In the genomic region with DNA sequence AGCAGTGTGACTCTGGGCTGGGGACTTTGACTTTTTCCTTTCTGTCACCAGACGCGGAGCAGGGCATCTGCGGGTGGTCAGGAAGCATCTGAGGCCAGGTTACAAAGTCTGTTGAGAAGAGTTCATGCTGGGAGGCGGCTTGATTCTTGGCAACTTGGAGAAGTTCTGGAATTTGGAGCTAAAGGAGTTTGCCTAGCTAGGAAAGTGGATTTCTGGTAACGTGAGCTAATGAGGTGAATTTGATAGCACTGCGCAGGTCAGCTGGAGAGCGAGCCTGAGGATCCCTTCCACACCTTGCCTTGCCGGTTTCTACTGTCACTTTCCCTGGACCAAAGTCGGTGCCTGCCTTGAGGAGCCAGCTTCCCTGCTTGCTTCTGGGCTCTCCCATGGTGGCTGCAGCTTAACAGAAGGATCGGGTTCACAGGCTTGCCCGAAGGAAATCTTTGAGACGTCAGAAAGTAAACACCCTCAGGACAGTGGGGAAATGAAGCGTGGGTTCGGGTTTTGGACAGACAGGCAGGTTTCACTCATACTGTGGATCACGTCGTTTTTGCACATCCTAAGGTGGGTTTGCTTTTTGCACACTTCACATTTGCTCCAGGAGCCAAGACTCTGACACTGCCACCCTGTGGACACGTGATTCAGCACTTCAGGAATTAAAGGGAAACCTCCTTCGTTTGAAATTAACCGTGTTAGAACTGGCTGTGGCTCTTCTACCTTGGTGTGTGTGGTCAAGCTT, we compare ENCODE assay signal across 8 mouse cellular contexts. TPM values are rescaled to one million over a fixed set of nuclear protein-coding genes. Genes with fewer than 3 reads are reported as not detected.
A peak's percentile ranks its signal among the peaks of the same experiment; 100 is the strongest.
DNase-seq lines count a peak whose midpoint lies in the region; ATAC-seq and TF ChIP-seq lines count a peak whose summit lies in the region.

No protein-coding gene starts in this region.

- peak; percentile 20 for ATAC-seq in lung, embryonic 14.5 days (ENCODE audit: insufficient read depth)

- peak overlapping the region; percentile 62 for H3K9ac ChIP-seq in heart, adult 2 months (ENCODE audit: low read depth, low read length)
- peak overlapping the region; percentile 26 for H3K9ac ChIP-seq in lung, embryonic 14.5 days

- peak overlapping the region; percentile 53 for H3K4me3 ChIP-seq in testis, adult 2 months (ENCODE audit: control insufficient read depth, low read depth, low read length)
- H3K4me3 ChIP-seq in heart, adult 2 months, result peak overlapping the region; percentile 50
- H3K4me3 ChIP-seq in lung, embryonic 14.5 days (ENCODE audit: low read depth, low read length), result peak overlapping the region; percentile 33

- no peaks in the 10 kb centered on the region for H3K9me3 ChIP-seq in lung, embryonic 14.5 days (ENCODE audit: low read depth, low read length)

- peaks cover 17% of the 10 kb centered on the region for H3K4me1 ChIP-seq in testis, adult 2 months (ENCODE audit: control insufficient read depth, insufficient read depth, low read length)
- peaks cover 27% of the 10 kb centered on the region for H3K4me1 ChIP-seq in heart, adult 2 months (ENCODE audit: control insufficient read depth, insufficient read depth, low read length)
- peaks cover 10% of the 10 kb centered on the region; the same call in 1 of the 2 replicates for H3K4me1 ChIP-seq in lung, embryonic 14.5 days (ENCODE audit: insufficient read depth)

- H3K36me3 ChIP-seq in testis, adult 2 months (ENCODE audit: control insufficient read depth, insufficient read depth, low read length), result no peaks in the 10 kb centered on the region
- H3K36me3 ChIP-seq in heart, adult 2 months (ENCODE audit: control insufficient read depth, insufficient read depth, low read length), result peaks cover 9% of the 10 kb centered on the region; the same call in 1 of the 2 replicates
- H3K36me3 ChIP-seq in lung, embryonic 14.5 days (ENCODE audit: insufficient read depth), result no peaks in the 10 kb centered on the region

- WGBS in heart, adult 2 months, result 4% methylated on average over 19 of the region's 19 CpGs
- WGBS in lung, embryonic 14.5 days, result 5% methylated on average over 19 of the region's 19 CpGs

- 0 out of 2 replicates have a peak, but pooled peaks have one; percentile 32 for TF ChIP-seq EP300 in heart, adult 2 months (IDR thresholded peaks at IDR 0.05; ENCODE audit: insufficient read depth, low read depth, low read length)

- peaks cover 9% of the 10 kb centered on the region for H3K79me2 ChIP-seq in heart, adult 2 months (replicated peaks; ENCODE audit: control insufficient read depth, insufficient read depth, low read length)

- peak overlapping the region; percentile 74 for H3K27ac ChIP-seq in testis, adult 2 months (ENCODE audit: control insufficient read depth, insufficient read depth, low read depth, low read length)
- H3K27ac ChIP-seq in heart, adult 2 months, result peak overlapping the region; percentile 89
- H3K27ac ChIP-seq in lung, embryonic 14.5 days (ENCODE audit: low read depth), result peak overlapping the region; percentile 75; the same call in 1 of the 2 replicates

- intact Hi-C loops in heart, adult 2 months (cut with DNase I), result loop anchor here (1.0 kb wide), 1 partner anchor 17 kb away; no protein-coding TSS in a partner anchor

- peak overlapping the region; percentile 68 for H3K4me2 ChIP-seq in lung, embryonic 14.5 days

- no peak for TF ChIP-seq CTCF in testis, adult 2 months (IDR thresholded peaks at IDR 0.05; ENCODE audit: control insufficient read depth, insufficient read depth, insufficient replicate concordance, low read depth, low read length)
- TF ChIP-seq CTCF in heart, adult 2 months (IDR thresholded peaks at IDR 0.05), result peak; percentile 61
- peak; percentile 49 for TF ChIP-seq CTCF in lung, embryonic 14.5 days (IDR thresholded peaks at IDR 0.05; ENCODE audit: low read depth)

- no peak for DNase-seq in testis, postnatal 10 days (ENCODE audit: low spot score)
- DNase-seq in cerebellum, adult 9-11 months, result peak; percentile 77
- peak; percentile 55 to 60 for DNase-seq in heart, adult 2 months
- DNase-seq in kidney, adult 8-10 months, result peak; percentile 80 to 88
- DNase-seq in lung, embryonic 14.5 days, result peak; percentile 68
- DNase-seq in retina, postnatal 1 day, result peak; percentile 55
- no peak for DNase-seq in frontal cortex, postnatal 10 days (ENCODE audit: low spot score in 2 of 2)

- no peaks in the 10 kb centered on the region for H3K27me3 ChIP-seq in testis, adult 2 months (ENCODE audit: control insufficient read depth, insufficient read depth, low read length)
- no peaks in the 10 kb centered on the region for H3K27me3 ChIP-seq in heart, adult 2 months (ENCODE audit: control insufficient read depth, insufficient read depth, low read length)
- no peaks in the 10 kb centered on the region for H3K27me3 ChIP-seq in lung, embryonic 14.5 days (ENCODE audit: insufficient read depth, low read length)

- TF ChIP-seq POLR2A in testis, adult 2 months (IDR thresholded peaks at IDR 0.05; ENCODE audit: control insufficient read depth, low read depth, low read length), result no peak
- peak; percentile 39; the same call in 1 of the 2 replicates for TF ChIP-seq POLR2A in heart, adult 2 months (IDR thresholded peaks at IDR 0.05; ENCODE audit: insufficient read depth, low read depth, low read length)

RNA-seq across cellular contexts. Expression of a gene that starts 5.8 kb away (rescaled TPM):
- polyA plus RNA-seq in testis, adult 2 months (2012; rRNA removed), result 11.2 and 11.7 TPM in 2 replicates
- total RNA-seq in heart, adult 2 months (2021), result 10 to 100 TPM; 22.0 to 22.7 TPM
- 3.7 and 7.0 TPM in 2 replicates for polyA plus RNA-seq in heart, adult 2 months (2012; rRNA removed)
- polyA plus RNA-seq in lung, embryonic 14.5 days (2014; fragmentation: Nextera tagmentation; extraction: Ambion mirVana), result 44.3 and 46.1 TPM in 2 replicates

RNA-seq across cellular contexts. Expression of a gene that starts 6.2 kb away (rescaled TPM):
- 3.2 and 3.9 TPM in 2 replicates for polyA plus RNA-seq in testis, adult 2 months (2012; rRNA removed)
- total RNA-seq in heart, adult 2 months (2021), result 10 to 100 TPM; 13.3 to 13.7 TPM
- polyA plus RNA-seq in heart, adult 2 months (2012; rRNA removed), result 6.6 and 11.3 TPM in 2 replicates
- 19.2 and 20.2 TPM in 2 replicates for polyA plus RNA-seq in lung, embryonic 14.5 days (2014; fragmentation: Nextera tagmentation; extraction: Ambion mirVana)

RNA-seq across cellular contexts. Expression of a gene that starts 35.5 kb away (rescaled TPM):
- 28.5 and 30.0 TPM in 2 replicates for polyA plus RNA-seq in testis, adult 2 months (2012; rRNA removed)
- under 1 TPM; 0.10 to 0.14 TPM for total RNA-seq in heart, adult 2 months (2021)
- 0.08 and 0.20 TPM in 2 replicates for polyA plus RNA-seq in heart, adult 2 months (2012; rRNA removed)
- 4.5 and 5.6 TPM in 2 replicates for polyA plus RNA-seq in lung, embryonic 14.5 days (2014; fragmentation: Nextera tagmentation; extraction: Ambion mirVana)

Comparison
In these comparisons a context has a peak if more than half of its experiments do, and no peak if none do; other contexts are left out.
1. DNase-seq: peak in cerebellum, adult 9-11 months (single experiment), heart, adult 2 months (2 of 2), kidney, adult 8-10 months (2 of 2), lung, embryonic 14.5 days (single experiment) and retina, postnatal 1 day (single experiment); none in testis, postnatal 10 days (single experiment) and frontal cortex, postnatal 10 days (0 of 2).
2. Peak in every context shown above with its lines, with median percentiles within 50 percentile points of each other: H3K27ac ChIP-seq and H3K4me3 ChIP-seq.